16 mouse cellular contexts compared by ENCODE assay signal in genomic region chr3:9522009-9522408, GRCm38 (mm10).
A peak's percentile ranks its signal among the peaks of the same experiment; 100 is the strongest.
DNase-seq lines count a peak whose midpoint lies in the region; ATAC-seq lines count a peak whose summit lies in the region.
"Had no signal": no experiment of that assay in that cellular context is flagged by ENCODE, and none has a peak within 500 bp of the region (broad histone marks: within the 10 kb centered on the region; RNA-seq: fewer than 3 reads in every experiment).

No protein-coding gene starts in this region.

- no peak overlapping the region for H3K9ac ChIP-seq in heart, embryonic 12.5 days
- no peak overlapping the region for H3K9ac ChIP-seq in kidney, embryonic 16.5 days (replicated peaks; ENCODE audit: low read length)
- H3K9ac ChIP-seq in limb, embryonic 11.5 days (ENCODE audit: low read length) = no peak overlapping the region
- no peak overlapping the region for H3K9ac ChIP-seq in stomach, embryonic 16.5 days (ENCODE audit: low read length)
- H3K9ac ChIP-seq: lung, embryonic 14.5 days had no signal

- no peaks in the 10 kb centered on the region for H3K27me3 ChIP-seq in heart, embryonic 12.5 days (replicated peaks)
- H3K27me3 ChIP-seq in kidney, embryonic 16.5 days (ENCODE audit: insufficient read depth, low read length) = no peaks in the 10 kb centered on the region
- H3K27me3 ChIP-seq in limb, embryonic 11.5 days (ENCODE audit: control insufficient read depth, insufficient read depth, low read length) = no peaks in the 10 kb centered on the region
- no peaks in the 10 kb centered on the region for H3K27me3 ChIP-seq in stomach, embryonic 16.5 days (ENCODE audit: control insufficient read depth, insufficient read depth, low read length)
- H3K27me3 ChIP-seq: megakaryocyte, embryonic 14.5 days had no signal

- H3K9me3 ChIP-seq in heart, embryonic 12.5 days (replicated peaks) = no peaks in the 10 kb centered on the region
- H3K9me3 ChIP-seq in kidney, embryonic 16.5 days (ENCODE audit: low read length) = no peaks in the 10 kb centered on the region
- no peaks in the 10 kb centered on the region for H3K9me3 ChIP-seq in limb, embryonic 11.5 days (ENCODE audit: control insufficient read depth, low read length)
- no peaks in the 10 kb centered on the region for H3K9me3 ChIP-seq in stomach, embryonic 16.5 days (replicated peaks; ENCODE audit: control insufficient read depth, low read length)
- H3K9me3 ChIP-seq: embryonic facial prominence, embryonic 10.5 days; heart, embryonic 10.5 days; megakaryocyte, embryonic 14.5 days had no signal

- no peak for ATAC-seq in heart, embryonic 12.5 days (ENCODE audit: insufficient number of reproducible peaks, low FRiP score)
- peak; percentile 52 for ATAC-seq in kidney, embryonic 16.5 days (ENCODE audit: low FRiP score, low TSS enrichment)
- ATAC-seq in limb, embryonic 11.5 days (ENCODE audit: insufficient number of reproducible peaks, low FRiP score, low TSS enrichment, low read depth) = no peak
- ATAC-seq in stomach, embryonic 16.5 days (ENCODE audit: insufficient read depth, low FRiP score) = no peak

- no peak overlapping the region for H3K4me2 ChIP-seq in heart, embryonic 12.5 days
- H3K4me2 ChIP-seq in kidney, embryonic 16.5 days (replicated peaks; ENCODE audit: low read depth, low read length) = no peak overlapping the region
- H3K4me2 ChIP-seq in limb, embryonic 11.5 days (ENCODE audit: low read depth, severe bottlenecking) = no peak overlapping the region
- H3K4me2 ChIP-seq in stomach, embryonic 16.5 days (ENCODE audit: low read depth, low read length) = no peak overlapping the region
- H3K4me2 ChIP-seq: lung, embryonic 14.5 days had no signal

- H3K4me3 ChIP-seq in heart, embryonic 12.5 days = no peak overlapping the region
- no peak overlapping the region for H3K4me3 ChIP-seq in kidney, embryonic 16.5 days (ENCODE audit: low read length)
- H3K4me3 ChIP-seq in limb, embryonic 11.5 days (ENCODE audit: low read depth, low read length) = no peak overlapping the region
- H3K4me3 ChIP-seq in stomach, embryonic 16.5 days (replicated peaks; ENCODE audit: low read length) = no peak overlapping the region
- H3K4me3 ChIP-seq: embryonic facial prominence, embryonic 10.5 days; erythroblast, embryonic 14.5 days; heart, embryonic 10.5 days; megakaryocyte, embryonic 14.5 days had no signal

- no peaks in the 10 kb centered on the region for H3K36me3 ChIP-seq in heart, embryonic 12.5 days
- H3K36me3 ChIP-seq in kidney, embryonic 16.5 days (ENCODE audit: insufficient read depth, low read length) = no peaks in the 10 kb centered on the region
- no peaks in the 10 kb centered on the region for H3K36me3 ChIP-seq in limb, embryonic 11.5 days (ENCODE audit: control insufficient read depth, insufficient read depth, low read length)
- H3K36me3 ChIP-seq in stomach, embryonic 16.5 days (ENCODE audit: control insufficient read depth, insufficient read depth, low read length) = no peaks in the 10 kb centered on the region
- H3K36me3 ChIP-seq: embryonic facial prominence, embryonic 10.5 days; heart, embryonic 10.5 days had no signal

- H3K4me1 ChIP-seq in heart, embryonic 12.5 days (replicated peaks) = peaks cover 66% of the 10 kb centered on the region
- H3K4me1 ChIP-seq in kidney, embryonic 16.5 days (ENCODE audit: insufficient read depth, low read length) = peaks cover 63% of the 10 kb centered on the region
- peaks cover 37% of the 10 kb centered on the region for H3K4me1 ChIP-seq in limb, embryonic 11.5 days (ENCODE audit: control insufficient read depth, insufficient read depth, low read length)
- H3K4me1 ChIP-seq in stomach, embryonic 16.5 days (ENCODE audit: control insufficient read depth, insufficient read depth, low read length) = peaks cover 47% of the 10 kb centered on the region

- no peak overlapping the region for H3K27ac ChIP-seq in heart, embryonic 12.5 days (ENCODE audit: poor library complexity, severe bottlenecking)
- no peak overlapping the region for H3K27ac ChIP-seq in kidney, embryonic 16.5 days (ENCODE audit: low read length)
- H3K27ac ChIP-seq in limb, embryonic 11.5 days (replicated peaks; ENCODE audit: low read depth, low read length) = no peak overlapping the region
- peak overlapping the region; percentile 78 for H3K27ac ChIP-seq in stomach, embryonic 16.5 days (ENCODE audit: low read length)

- WGBS in heart, embryonic 12.5 days = 57% methylated on average over 6 of the region's 6 CpGs
- 43% methylated on average over 6 of the region's 6 CpGs for WGBS in kidney, embryonic 16.5 days
- 45% methylated on average over 6 of the region's 6 CpGs for WGBS in limb, embryonic 11.5 days
- 46% methylated on average over 6 of the region's 6 CpGs for WGBS in stomach, embryonic 16.5 days

- peak; percentile 80 for DNase-seq in heart, adult 11 months
- peak; percentile 19 for DNase-seq in limb, embryonic 11.5 days (ENCODE audit: low spot score)
- no peak for DNase-seq in spleen, postnatal 14 days (ENCODE audit: low spot score in 2 of 2)
- DNase-seq in lung, postnatal 25 days (ENCODE audit: low spot score) = no peak
- DNase-seq in cerebellum, postnatal 14 days = no peak
- DNase-seq: cerebellum, postnatal 10 days; gastrocnemius, postnatal 14 days; layer of hippocampus, adult 9-11 months; lung, embryonic 14.5 days had no signal

Comparison
In these comparisons a context has a peak if more than half of its experiments do, and no peak if none do; other contexts are left out.
1. DNase-seq: peak in heart, adult 11 months (single experiment) and limb, embryonic 11.5 days (single experiment); none in spleen, postnatal 14 days (0 of 2), lung, postnatal 25 days (single experiment) and cerebellum, postnatal 14 days (0 of 2).